Mouse (Mus musculus) urinary bladder, postnatal 10 days (tissue): ENCODE results near the gene Pramel5.
"Not testable (repeated sequence)": the region's sequence is repeated elsewhere in the genome, so short reads cannot be mapped to it uniquely, and the experiment has no call there.

Experiments
- DNase-seq: peaks from one replicate; pipeline ENCODE4 v3.0.0; 2022; ENCODE audit warnings: low spot score

Gene Pramel5

DNA sequence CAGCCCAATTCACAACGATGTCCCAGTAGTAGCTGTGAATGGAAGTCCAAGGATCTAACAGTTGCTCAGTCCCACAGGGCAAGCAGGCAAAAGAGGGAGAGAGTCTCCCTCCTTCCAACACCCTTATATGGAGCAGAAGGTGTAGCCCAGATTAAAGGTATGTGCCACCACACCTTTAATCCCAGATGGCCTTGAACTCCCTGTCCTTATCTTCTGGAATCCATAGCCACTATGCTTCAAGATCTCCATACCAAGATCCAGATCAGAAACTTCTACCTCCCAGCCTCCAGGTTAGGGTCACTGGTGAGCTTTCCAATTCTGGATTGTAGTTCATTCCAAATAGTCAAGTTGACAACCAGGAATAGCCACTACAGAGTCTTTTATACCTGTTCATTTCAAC is at the start of gene Pramel5:
Pramel5 (minus strand) TSS at position 101 of the 400 bp plus-strand sequence.
- DNase-seq = not testable (repeated sequence)

DNA sequence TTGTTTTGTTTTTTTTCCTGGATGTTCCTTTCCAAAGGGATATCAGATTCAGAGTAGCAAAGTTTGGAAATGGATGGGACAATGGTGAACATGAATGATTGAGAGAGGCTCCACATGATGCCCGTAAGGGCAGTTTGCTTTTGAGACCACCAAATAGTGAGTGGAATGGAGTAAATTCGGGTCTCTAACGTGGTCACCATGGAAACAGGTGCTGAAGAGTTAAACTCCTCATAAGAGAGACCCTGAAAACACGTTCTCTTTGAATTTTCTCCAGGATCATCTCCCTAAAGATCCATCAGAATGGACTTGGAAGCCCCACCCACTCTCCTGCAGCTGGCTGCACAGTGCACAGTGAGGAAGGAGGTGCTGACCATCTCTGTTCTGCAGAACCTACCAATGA is 49.7 kb upstream of the Pramel5 start, which contains the start of gene Gm13128:
Gm13128 (plus strand) TSS at position 301 of the 400 bp plus-strand sequence.
- not testable (repeated sequence) for DNase-seq

DNA sequence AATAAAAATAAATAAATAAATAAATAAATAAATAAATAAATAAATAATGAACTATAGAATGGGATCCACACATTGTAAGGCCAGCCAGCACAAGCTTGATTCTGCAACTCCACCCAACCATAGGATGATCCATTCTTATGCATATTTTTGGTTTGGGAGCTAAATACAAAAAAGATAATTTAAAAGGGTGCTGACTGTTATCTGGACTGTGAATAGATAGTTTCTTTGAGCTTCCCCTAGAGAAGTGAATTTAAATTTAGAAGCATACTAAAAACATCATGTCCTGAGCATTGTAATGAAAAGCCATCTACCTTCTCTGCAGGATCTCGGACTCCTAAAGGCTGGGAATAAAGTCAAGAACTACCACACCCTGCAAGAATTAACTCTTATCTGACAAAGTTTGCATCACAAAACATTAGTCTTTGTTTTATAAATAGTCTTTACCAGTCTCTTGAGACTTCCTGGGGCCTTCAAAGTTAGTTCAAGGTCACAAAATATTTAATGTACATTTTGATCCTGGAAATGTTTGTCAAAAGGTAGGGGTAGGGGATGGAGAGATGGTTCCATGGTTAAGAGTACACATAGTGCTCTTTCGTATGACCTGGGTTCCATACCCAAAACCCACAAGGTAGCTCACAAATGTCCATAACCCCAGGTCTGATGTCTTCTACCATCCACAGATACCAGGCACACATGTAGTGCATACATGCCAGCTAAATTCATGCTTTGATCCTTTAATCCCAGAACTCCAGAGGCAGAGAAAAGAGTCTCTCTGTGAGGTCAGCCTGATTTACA is 32.6 kb upstream of the Pramel5 start:
- not testable (repeated sequence) for DNase-seq

DNA sequence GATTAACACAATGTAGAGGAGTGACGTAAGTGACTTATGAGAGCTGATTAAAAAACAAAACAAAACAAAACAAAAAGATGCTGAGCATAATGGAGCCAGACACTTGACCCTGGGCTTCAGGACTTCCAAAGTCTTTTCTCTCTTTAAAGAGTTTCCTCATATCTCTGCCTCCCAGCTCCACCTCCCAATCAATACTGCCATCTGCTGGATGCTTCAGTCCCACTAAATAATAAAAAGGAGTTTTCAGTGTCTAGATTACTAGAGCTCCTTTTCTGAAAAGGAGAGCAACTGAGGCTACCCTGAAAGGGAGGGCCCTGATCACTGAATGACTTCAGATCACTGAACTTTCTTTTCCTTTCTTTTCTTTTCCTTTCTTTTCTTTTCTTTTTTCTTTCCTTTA is 19.1 kb upstream of the Pramel5 start:
- DNase-seq = not testable (repeated sequence)

DNA sequence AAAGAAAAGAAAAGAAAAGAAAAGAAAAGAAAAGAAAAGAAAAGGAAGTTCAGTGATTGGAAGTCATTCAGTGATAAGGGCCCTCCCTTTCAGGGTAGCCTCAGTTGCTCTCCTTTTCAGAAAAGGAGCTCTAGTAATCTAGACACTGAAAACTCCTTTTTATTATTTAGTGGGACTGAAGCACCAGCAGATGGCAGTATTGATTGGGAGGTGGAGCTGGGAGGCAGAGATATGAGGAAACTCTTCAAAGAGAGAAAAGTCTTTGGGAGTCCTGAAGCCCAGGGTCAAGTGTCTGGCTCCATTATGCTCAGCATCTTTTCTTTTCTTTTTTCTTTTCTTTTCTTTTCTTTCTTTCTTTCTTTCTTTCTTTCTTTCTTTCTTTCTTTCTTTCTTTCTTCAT is 25.5 kb downstream of the Pramel5 start:
- not testable (repeated sequence) for DNase-seq
